In the genomic region with DNA sequence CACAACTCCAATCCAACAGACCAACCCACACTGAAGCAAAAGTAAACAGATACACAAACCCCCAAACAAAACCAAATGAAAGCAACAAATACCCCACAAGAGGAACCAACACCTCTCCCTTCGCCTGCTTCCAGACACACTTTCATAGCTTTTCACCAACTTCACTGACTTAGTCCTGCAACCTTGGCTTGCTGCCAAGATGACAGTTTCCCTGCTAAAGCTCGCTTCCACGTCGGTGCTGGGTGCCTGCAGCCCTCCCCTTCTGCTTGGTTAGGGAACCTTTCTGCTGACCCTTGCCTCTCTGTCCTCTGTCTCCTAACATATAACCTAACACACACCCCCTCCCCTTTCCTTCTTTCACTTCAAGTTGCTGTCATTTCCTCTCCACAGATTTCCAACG, we compare ENCODE assay signal across 8 mouse cellular contexts. TPM values are rescaled to one million over a fixed set of nuclear protein-coding genes. Genes with fewer than 3 reads are reported as not detected.
DNase-seq lines count a peak whose midpoint lies in the region; ATAC-seq and TF ChIP-seq lines count a peak whose summit lies in the region.

No protein-coding gene starts in this region.

- TF ChIP-seq CTCF in cerebellum, adult 2 months (IDR thresholded peaks at IDR 0.05; ENCODE audit: borderline replicate concordance, insufficient read depth, low read depth, low read length), result no peak

- WGBS in cerebellum, adult 2 months, result 8% methylated on average over 5 of the region's 5 CpGs
- WGBS in heart, embryonic 14.5 days, result 8% methylated on average over 5 of the region's 5 CpGs

- DNase-seq in frontal cortex, postnatal 10 days (ENCODE audit: low spot score in 2 of 2), result peak; percentile 13 to 19
- DNase-seq in frontal cortex, postnatal 36 days (ENCODE audit: low spot score in 2 of 2), result no peak
- DNase-seq in CD4-positive helper T cell, adult 2 months (ENCODE audit: low read depth, low spot score), result peak; percentile 37
- DNase-seq in cerebellum, adult 2 months, result peak; percentile 19 to 21
- peak; percentile 58 to 59 for DNase-seq in kidney, postnatal 25 days
- peak; percentile 23 for DNase-seq in mesoderm, embryonic 11.5 days (ENCODE audit: low read depth, low spot score)

- TF ChIP-seq POLR2A in cerebellum, adult 2 months (IDR thresholded peaks at IDR 0.05; ENCODE audit: borderline replicate concordance, insufficient read depth, low read length), result no peak

- peaks cover 4% of the 10 kb centered on the region for H3K4me1 ChIP-seq in cerebellum, adult 2 months (ENCODE audit: control insufficient read depth, insufficient read depth, low read length)
- H3K4me1 ChIP-seq in heart, embryonic 14.5 days (ENCODE audit: control insufficient read depth in 2 of 2, insufficient read depth in 2 of 2, low read length in 2 of 2), result peaks cover 9 to 19% of the 10 kb centered on the region in 2 experiments

- H3K27ac ChIP-seq in cerebellum, adult 2 months (ENCODE audit: insufficient read depth, low read length), result no peak overlapping the region
- H3K27ac ChIP-seq in heart, embryonic 14.5 days (replicated peaks in 1 of 2; ENCODE audit: control insufficient read depth in 1 of 2, insufficient read depth in 1 of 2, low read depth in 2 of 2, low read length in 2 of 2), result no peak overlapping the region

- H3K4me2 ChIP-seq in heart, embryonic 14.5 days (ENCODE audit: low read length), result peak overlapping the region; percentile 86

- ATAC-seq in heart, embryonic 14.5 days (ENCODE audit: insufficient number of reproducible peaks, insufficient read depth, low FRiP score, low read depth), result no peak
- ATAC-seq in inflammation-experienced regulatory T-cells, adult 6 months, result no peak

- H3K4me3 ChIP-seq in cerebellum, adult 2 months (replicated peaks; ENCODE audit: insufficient read depth, low read depth, low read length), result peak overlapping the region; percentile 7
- H3K4me3 ChIP-seq in heart, embryonic 14.5 days (ENCODE audit: control insufficient read depth in 1 of 2, insufficient read depth in 1 of 2, low read depth in 1 of 2, low read length in 2 of 2), result peak overlapping the region; percentile 92 to 100

- no peaks in the 10 kb centered on the region for H3K9me3 ChIP-seq in heart, embryonic 14.5 days (ENCODE audit: control insufficient read depth, low read length)

- no peaks in the 10 kb centered on the region; the same call in 1 of the 2 replicates for H3K36me3 ChIP-seq in heart, embryonic 14.5 days (ENCODE audit: control insufficient read depth, insufficient read depth, low read length)

- peak overlapping the region; percentile 98 for H3K9ac ChIP-seq in heart, embryonic 14.5 days (ENCODE audit: low read length)

- H3K27me3 ChIP-seq in cerebellum, adult 2 months (ENCODE audit: control insufficient read depth, insufficient read depth, low read length), result no peaks in the 10 kb centered on the region
- H3K27me3 ChIP-seq in heart, embryonic 14.5 days (ENCODE audit: control insufficient read depth, insufficient read depth, low read length), result no peaks in the 10 kb centered on the region

RNA-seq across cellular contexts. Expression of a gene that starts 1.4 kb away (rescaled TPM):
- polyA plus RNA-seq in cerebellum, adult 2 months (2012; rRNA removed), result 20.2 and 20.5 TPM in 2 replicates
- 15.4 and 16.7 TPM in 2 replicates for polyA plus RNA-seq in heart, embryonic 14.5 days (2014; fragmentation: Nextera tagmentation; extraction: Ambion mirVana)
- 10 to 100 TPM; 32.6 to 41.4 (median 38.2) TPM for polyA plus RNA-seq in inflammation-experienced regulatory T-cells, adult 6 months (2017; shearing (Covaris generic))

Comparison
In these comparisons a context has a peak if more than half of its experiments do, and no peak if none do; other contexts are left out.
1. DNase-seq: peak in frontal cortex, postnatal 10 days (2 of 2), CD4-positive helper T cell, adult 2 months (single experiment), cerebellum, adult 2 months (2 of 2), kidney, postnatal 25 days (2 of 2) and mesoderm, embryonic 11.5 days (single experiment); none in frontal cortex, postnatal 36 days (0 of 2).